Mouse (Mus musculus): ENCODE measurements around the gene Rab12. TPM values are rescaled to one million over a fixed set of nuclear protein-coding genes. Genes with fewer than 3 reads are reported as not detected.

Rab12 gene
- total RNA-seq, 1 experiment, result 20.1 TPM

- in situ Hi-C loops (cut with MboI; ENCODE audit: low sequenced_read_pairs in 2 of 2, unreplicated experiment in 2 of 2), result no loop called here
- peaks cover 8 to 29% of the 10 kb centered on the region in 2 experiments for H3K4me1 ChIP-seq (ENCODE audit: control insufficient read depth in 2 of 2, insufficient read depth in 2 of 2, low read length in 2 of 2, poor library complexity in 1 of 2)
- no peak overlapping the region for H3K27ac ChIP-seq (ENCODE audit: insufficient read depth, low read depth, low read length, poor library complexity, severe bottlenecking)
- no peak overlapping the region for H3K4me3 ChIP-seq (ENCODE audit: insufficient read depth in 1 of 2, low read depth in 1 of 2, low read length in 2 of 2, poor library complexity in 1 of 2, severe bottlenecking in 1 of 2)
- no peak for DNase-seq (ENCODE audit: low read depth, low spot score)
- peaks cover 2% of the 10 kb centered on the region; the same call in 1 of the 2 replicates for H3K36me3 ChIP-seq (ENCODE audit: control insufficient read depth, insufficient read depth, low read length, poor library complexity, severe bottlenecking)
- no peak for TF ChIP-seq ZC3H11A (IDR thresholded peaks at IDR 0.05; ENCODE audit: borderline replicate concordance, low read depth, low read length)
- no peak for TF ChIP-seq CHD2 (IDR thresholded peaks at IDR 0.05; ENCODE audit: low read depth, low read length)
- TF ChIP-seq HCFC1 (IDR thresholded peaks at IDR 0.05; ENCODE audit: borderline replicate concordance, insufficient read depth, low read length), result no peak
- no peak for TF ChIP-seq ZNF384 (IDR thresholded peaks at IDR 0.05; ENCODE audit: low read depth, low read length)
- no peak for TF ChIP-seq MAFK (IDR thresholded peaks at IDR 0.05; ENCODE audit: insufficient read depth, low read depth, low read length)
- H3K9me3 ChIP-seq (ENCODE audit: control insufficient read depth, insufficient read depth, low read depth, low read length), result no peaks in the 10 kb centered on the region
- no peak overlapping the region for H3K9ac ChIP-seq (ENCODE audit: insufficient read depth, low read depth, low read length, poor library complexity, severe bottlenecking)
These were observed 5.1 kb downstream of the Rab12 start for GRCm38 (mm10) chr17:66514288-66514995.

- Histone ChIP-seq H3K4me1 (ENCODE audit: control insufficient read depth in 2 of 2, insufficient read depth in 2 of 2, low read length in 2 of 2, poor library complexity in 1 of 2) (peaks cover 11 to 26% of the 10 kb centered on the region in 2 experiments; a peak in 3 of 4 replicates), H3K36me3 (ENCODE audit: control insufficient read depth, insufficient read depth, low read length, poor library complexity, severe bottlenecking) (peaks cover 2% of the 10 kb centered on the region; the same call in 1 of the 2 replicates), H3K27ac (ENCODE audit: insufficient read depth, low read depth, low read length, poor library complexity, severe bottlenecking) (no peak overlapping the region), H3K4me3 (ENCODE audit: insufficient read depth in 1 of 2, low read depth in 1 of 2, low read length in 2 of 2, poor library complexity in 1 of 2, severe bottlenecking in 1 of 2) (peak overlapping the region; percentile 11 to 52), H3K9me3 (ENCODE audit: control insufficient read depth, insufficient read depth, low read depth, low read length) (no peaks in the 10 kb centered on the region), H3K9ac (ENCODE audit: insufficient read depth, low read depth, low read length, poor library complexity, severe bottlenecking) (peak overlapping the region; percentile 6; the same call in 1 of the 2 replicates)
- TF ChIP-seq CHD2 (IDR thresholded peaks at IDR 0.05; ENCODE audit: low read depth, low read length) (no peak), ZC3H11A (IDR thresholded peaks at IDR 0.05; ENCODE audit: borderline replicate concordance, low read depth, low read length) (no peak), ZNF384 (IDR thresholded peaks at IDR 0.05; ENCODE audit: low read depth, low read length) (no peak), MAFK (IDR thresholded peaks at IDR 0.05; ENCODE audit: insufficient read depth, low read depth, low read length) (no peak), HCFC1 (IDR thresholded peaks at IDR 0.05; ENCODE audit: borderline replicate concordance, insufficient read depth, low read length) (no peak)
- no peak for DNase-seq (ENCODE audit: low read depth, low spot score)
- in situ Hi-C loops (cut with MboI; ENCODE audit: low sequenced_read_pairs in 2 of 2, unreplicated experiment in 2 of 2), result no loop called here
These were observed 7.2 kb downstream of the Rab12 start for GRCm38 (mm10) chr17:66512202-66512956.

- no peak overlapping the region for H3K4me3 ChIP-seq (ENCODE audit: insufficient read depth in 1 of 2, low read depth in 1 of 2, low read length in 2 of 2, poor library complexity in 1 of 2, severe bottlenecking in 1 of 2)
- DNase-seq (ENCODE audit: low read depth, low spot score), result no peak
- no peak overlapping the region for H3K27ac ChIP-seq (ENCODE audit: insufficient read depth, low read depth, low read length, poor library complexity, severe bottlenecking)
- H3K36me3 ChIP-seq (ENCODE audit: control insufficient read depth, insufficient read depth, low read length, poor library complexity, severe bottlenecking), result peaks cover 7% of the 10 kb centered on the region; the same call in 1 of the 2 replicates
- H3K9ac ChIP-seq (ENCODE audit: insufficient read depth, low read depth, low read length, poor library complexity, severe bottlenecking), result no peak overlapping the region
- H3K4me1 ChIP-seq (ENCODE audit: control insufficient read depth in 2 of 2, insufficient read depth in 2 of 2, low read length in 2 of 2, poor library complexity in 1 of 2), result peaks cover 11 to 25% of the 10 kb centered on the region in 2 experiments; a peak in 3 of 4 replicates
- TF ChIP-seq ZNF384 (IDR thresholded peaks at IDR 0.05; ENCODE audit: low read depth, low read length), result no peak
- no peak for TF ChIP-seq MAFK (IDR thresholded peaks at IDR 0.05; ENCODE audit: insufficient read depth, low read depth, low read length)
- no peaks in the 10 kb centered on the region for H3K9me3 ChIP-seq (ENCODE audit: control insufficient read depth, insufficient read depth, low read depth, low read length)
- in situ Hi-C loops (cut with MboI; ENCODE audit: low sequenced_read_pairs in 2 of 2, unreplicated experiment in 2 of 2), result no loop called here
These were observed 9.3 kb downstream of the Rab12 start for GRCm38 (mm10) chr17:66510221-66510683.

GRCm38 (mm10) chr17:66507049-66507954, 12.2 kb downstream of the Rab12 start:
- no peak for DNase-seq (ENCODE audit: low read depth, low spot score)
- Histone ChIP-seq H3K4me3 (ENCODE audit: insufficient read depth in 1 of 2, low read depth in 1 of 2, low read length in 2 of 2, poor library complexity in 1 of 2, severe bottlenecking in 1 of 2) (no peak overlapping the region), H3K36me3 (ENCODE audit: control insufficient read depth, insufficient read depth, low read length, poor library complexity, severe bottlenecking) (peaks cover 11% of the 10 kb centered on the region), H3K9ac (ENCODE audit: insufficient read depth, low read depth, low read length, poor library complexity, severe bottlenecking) (no peak overlapping the region), H3K9me3 (ENCODE audit: control insufficient read depth, insufficient read depth, low read depth, low read length) (no peaks in the 10 kb centered on the region), H3K27ac (ENCODE audit: insufficient read depth, low read depth, low read length, poor library complexity, severe bottlenecking) (no peak overlapping the region), H3K4me1 (ENCODE audit: control insufficient read depth in 2 of 2, insufficient read depth in 2 of 2, low read length in 2 of 2, poor library complexity in 1 of 2) (peaks cover 3 to 17% of the 10 kb centered on the region in 2 experiments; a peak in 2 of 4 replicates)
- no peak for TF ChIP-seq HCFC1 (IDR thresholded peaks at IDR 0.05; ENCODE audit: borderline replicate concordance, insufficient read depth, low read length)
- no peak for TF ChIP-seq MAFK (IDR thresholded peaks at IDR 0.05; ENCODE audit: insufficient read depth, low read depth, low read length)
- no peak for TF ChIP-seq ZNF384 (IDR thresholded peaks at IDR 0.05; ENCODE audit: low read depth, low read length)
- TF ChIP-seq ZC3H11A (IDR thresholded peaks at IDR 0.05; ENCODE audit: borderline replicate concordance, low read depth, low read length), result no peak
- no peak for TF ChIP-seq CHD2 (IDR thresholded peaks at IDR 0.05; ENCODE audit: low read depth, low read length)
- in situ Hi-C loops (cut with MboI; ENCODE audit: low sequenced_read_pairs in 2 of 2, unreplicated experiment in 2 of 2), result no loop called here
